Mouse (Mus musculus) MEL (cell line): ENCODE data around the gene Hsd3b5. TPM values are rescaled to one million over a fixed set of nuclear protein-coding genes. Genes with fewer than 3 reads are reported as not detected.
"Not testable (repeated sequence)": the region's sequence is repeated elsewhere in the genome, so short reads cannot be mapped to it uniquely, and the experiment has no call there.

Experiments
- DNase-seq: peaks from one replicate; pipeline ENCODE4 v3.0.0; 2011; ENCODE audit warnings: low read depth, low spot score
- H3K27ac ChIP-seq: 2 replicates; pipeline ENCODE4 v1.5.1; 2012; ENCODE audit warnings: low read depth, mild to moderate bottlenecking, control low read depth, low read length, moderate library complexity; ENCODE audit not compliant: control insufficient read depth
- H3K27me3 ChIP-seq, 2 experiments: fragments of 150-350 bp in 1 of 2; sonication (generic) in 1 of 2; 2 replicates each; pipeline ENCODE4 v1.6.1; 2012; ENCODE audit warnings: low read length in 2 of 2, mild to moderate bottlenecking in 2 of 2, improper control_type of control experiment in 1 of 2, moderate library complexity in 1 of 2; ENCODE audit not compliant: insufficient read depth in 2 of 2, control insufficient read depth in 1 of 2
- H3K36me3 ChIP-seq, 2 experiments: 2 replicates each; pipeline ENCODE4 v1.6.1; 2012 to 2014; ENCODE audit warnings: low read length in 2 of 2, improper control_type of control experiment in 1 of 2, inconsistent platforms in 1 of 2, mild to moderate bottlenecking in 1 of 2; ENCODE audit not compliant: insufficient read depth in 2 of 2, control insufficient read depth in 1 of 2
- H3K4me1 ChIP-seq, 2 experiments: fragments of 150-350 bp in 1 of 2; sonication (generic) in 1 of 2; 2 replicates each; pipeline ENCODE4 v1.6.1; 2012; ENCODE audit warnings: low read length in 2 of 2, improper control_type of control experiment in 1 of 2, mild to moderate bottlenecking in 1 of 2; ENCODE audit not compliant: insufficient read depth in 2 of 2, control insufficient read depth in 1 of 2
- H3K4me3 ChIP-seq, 2 experiments: fragments of 150-350 bp in 1 of 2; sonication (generic) in 1 of 2; 2 replicates each; pipeline ENCODE4 v1.5.1; 2012; ENCODE audit warnings: low read depth in 2 of 2, low read length in 2 of 2, mild to moderate bottlenecking in 2 of 2, moderate library complexity in 2 of 2, control low read depth in 1 of 2, improper control_type of control experiment in 1 of 2; ENCODE audit not compliant: control insufficient read depth in 1 of 2, insufficient read depth in 1 of 2
- H3K79me2 ChIP-seq: 2 replicates; pipeline ENCODE4 v1.6.1; 2012; ENCODE audit warnings: mild to moderate bottlenecking, low read length, moderate library complexity; ENCODE audit not compliant: control insufficient read depth, poor library complexity, insufficient read depth
- H3K9ac ChIP-seq: 2 replicates; pipeline ENCODE4 v1.6.1; 2012; ENCODE audit warnings: low read depth, mild to moderate bottlenecking, control low read depth, low read length, moderate library complexity; ENCODE audit not compliant: control insufficient read depth, poor library complexity, severe bottlenecking
- H3K9me3 ChIP-seq: fragments of 150-350 bp; sonication (generic); replicated peaks from 2 replicates; pipeline ENCODE4 v1.6.1; 2012; ENCODE audit warnings: mild to moderate bottlenecking, low read length, improper control_type of control experiment, moderate library complexity; ENCODE audit not compliant: insufficient read depth
- BHLHE40 ChIP-seq: IDR thresholded peaks from 2 replicates; pipeline ENCODE4 v1.6.1; 2012; ENCODE audit warnings: low read depth, mild to moderate bottlenecking, inconsistent platforms, low read length, improper control_type of control experiment, borderline replicate concordance
- CTCF ChIP-seq, 3 experiments: IDR thresholded peaks in 2 of 3; conservative IDR thresholded peaks in 1 of 3; 2 replicates each; pipeline ENCODE4 v1.5.1; 2011 to 2012; ENCODE audit warnings: low read length in 3 of 3, low read depth in 2 of 3, mild to moderate bottlenecking in 2 of 3, improper control_type of control experiment in 1 of 3, inconsistent platforms in 1 of 3, mixed read lengths in 1 of 3, moderate library complexity in 1 of 3; ENCODE audit not compliant: control insufficient read depth in 1 of 3, insufficient read depth in 1 of 3, poor library complexity in 1 of 3, severe bottlenecking in 1 of 3
- EP300 ChIP-seq, 2 experiments: IDR thresholded peaks; 2 replicates each; pipeline ENCODE4 v1.6.1; 2011; ENCODE audit warnings: improper control_type of control experiment in 2 of 2, low read length in 2 of 2, low read depth in 1 of 2, mild to moderate bottlenecking in 1 of 2
- GATA1 ChIP-seq: IDR thresholded peaks from 2 replicates; pipeline ENCODE4 v1.6.1; 2011; ENCODE audit warnings: low read depth, low read length, improper control_type of control experiment
- HCFC1 ChIP-seq: IDR thresholded peaks from 2 replicates; pipeline ENCODE4 v1.6.1; 2012; ENCODE audit warnings: low read depth, mild to moderate bottlenecking, inconsistent platforms, low read length, improper control_type of control experiment, moderate library complexity
- MAFK ChIP-seq: IDR thresholded peaks from 2 replicates; pipeline ENCODE4 v1.6.1; 2011; ENCODE audit warnings: low read depth, mild to moderate bottlenecking, low read length, improper control_type of control experiment, borderline replicate concordance
- MAX ChIP-seq: IDR thresholded peaks from 2 replicates; pipeline ENCODE4 v1.6.1; 2011; ENCODE audit warnings: low read length, improper control_type of control experiment
- MAZ ChIP-seq: IDR thresholded peaks from 2 replicates; pipeline ENCODE4 v1.6.1; 2012; ENCODE audit warnings: low read depth, mild to moderate bottlenecking, inconsistent platforms, low read length, improper control_type of control experiment
- MEF2A ChIP-seq: IDR thresholded peaks from 2 replicates; pipeline ENCODE4 v1.6.1; 2014; ENCODE audit warnings: low read depth, mild to moderate bottlenecking, inconsistent platforms, low read length, improper control_type of control experiment; ENCODE audit not compliant: poor library complexity, insufficient replicate concordance, severe bottlenecking; ENCODE audit errors: extremely low read depth
- MYB ChIP-seq: IDR thresholded peaks from 2 replicates; pipeline ENCODE4 v1.6.1; 2011; ENCODE audit warnings: mild to moderate bottlenecking, low read depth, low read length, improper control_type of control experiment
- NRF1 ChIP-seq: IDR thresholded peaks from 2 replicates; pipeline ENCODE4 v1.6.1; 2014; ENCODE audit warnings: low read depth, mild to moderate bottlenecking, inconsistent platforms, low read length, improper control_type of control experiment, moderate library complexity; ENCODE audit not compliant: poor library complexity, insufficient read depth, severe bottlenecking
- POLR2AphosphoS2 ChIP-seq: IDR thresholded peaks from 2 replicates; pipeline ENCODE4 v1.6.1; 2011; ENCODE audit warnings: low read length, improper control_type of control experiment
- RAD21 ChIP-seq: IDR thresholded peaks from 2 replicates; pipeline ENCODE4 v1.6.1; 2011; ENCODE audit warnings: mild to moderate bottlenecking, low read depth, low read length, improper control_type of control experiment
- SMC3 ChIP-seq: IDR thresholded peaks from 2 replicates; pipeline ENCODE4 v1.6.1; 2011; ENCODE audit warnings: low read depth, low read length, improper control_type of control experiment
- TBP ChIP-seq: IDR thresholded peaks from 2 replicates; pipeline ENCODE4 v1.8.0; 2011; ENCODE audit warnings: low read depth, low read length, improper control_type of control experiment
- TCF12 ChIP-seq: IDR thresholded peaks from 2 replicates; pipeline ENCODE4 v1.6.1; 2014; ENCODE audit warnings: low read depth, mild to moderate bottlenecking, inconsistent platforms, low read length, improper control_type of control experiment, moderate library complexity
- ZKSCAN1 ChIP-seq: IDR thresholded peaks from 2 replicates; pipeline ENCODE4 v1.6.1; 2012; ENCODE audit warnings: low read depth, mild to moderate bottlenecking, inconsistent platforms, low read length, improper control_type of control experiment, moderate library complexity
- ZMIZ1 ChIP-seq: IDR thresholded peaks from 2 replicates; pipeline ENCODE4 v1.6.1; 2012; ENCODE audit warnings: low read depth, mild to moderate bottlenecking, inconsistent platforms, low read length, improper control_type of control experiment, moderate library complexity
- polyA plus RNA-seq, 2 experiments: library from polyadenylated mRNA; stranded (reverse) in 1 of 2; unstranded in 1 of 2; fragments of >175 nt in 1 of 2; fragments of >200 nt in 1 of 2; gene quantifications; 2 replicates each; pipeline versions ENCODE4 v1.2.1 to v1.2.4; 2012; ENCODE audit warnings: low replicate concordance in 2 of 2, low read depth in 1 of 2; ENCODE audit not compliant: insufficient read length in 2 of 2, insufficient read depth in 1 of 2, missing spikeins in 1 of 2
- total RNA-seq: library from RNA; depleted of rRNA; stranded (reverse); fragments of 300-350 nt; gene quantifications from 2 replicates; pipeline ENCODE4 v1.2.3, GENCODE M21; 2012

Gene Hsd3b5
- total and polyA plus RNA-seq, 3 experiments: not detected

DNA sequence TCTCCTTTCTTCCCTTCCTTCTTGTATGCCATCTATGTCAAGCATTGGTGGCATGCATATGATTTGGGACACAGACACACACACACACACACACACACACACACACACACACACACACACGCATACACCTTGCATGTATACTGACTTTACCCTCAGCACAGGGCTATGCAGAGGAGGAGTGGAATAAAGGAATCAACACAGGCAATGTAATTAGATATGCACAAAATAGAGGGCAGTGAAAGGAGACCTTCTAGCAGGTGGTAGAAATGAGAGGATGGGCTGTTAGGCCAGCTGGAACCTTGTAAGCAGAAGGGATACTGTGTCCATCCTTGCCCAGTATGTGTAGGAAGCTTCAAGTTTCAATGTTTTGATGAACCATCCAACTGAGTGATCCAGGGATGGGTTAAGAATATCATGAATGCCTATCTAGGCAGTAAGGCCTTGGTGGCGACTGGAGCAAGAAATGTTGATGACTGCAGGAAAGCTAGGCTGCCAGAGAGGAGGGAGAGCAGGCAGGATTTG, 15.6 kb downstream of the Hsd3b5 start:
- not testable (repeated sequence) for H3K9me3 ChIP-seq, H3K4me3 ChIP-seq, H3K4me1 ChIP-seq, H3K27me3 ChIP-seq, H3K9ac ChIP-seq, H3K36me3 ChIP-seq, DNase-seq, H3K79me2 ChIP-seq, H3K27ac ChIP-seq

DNA sequence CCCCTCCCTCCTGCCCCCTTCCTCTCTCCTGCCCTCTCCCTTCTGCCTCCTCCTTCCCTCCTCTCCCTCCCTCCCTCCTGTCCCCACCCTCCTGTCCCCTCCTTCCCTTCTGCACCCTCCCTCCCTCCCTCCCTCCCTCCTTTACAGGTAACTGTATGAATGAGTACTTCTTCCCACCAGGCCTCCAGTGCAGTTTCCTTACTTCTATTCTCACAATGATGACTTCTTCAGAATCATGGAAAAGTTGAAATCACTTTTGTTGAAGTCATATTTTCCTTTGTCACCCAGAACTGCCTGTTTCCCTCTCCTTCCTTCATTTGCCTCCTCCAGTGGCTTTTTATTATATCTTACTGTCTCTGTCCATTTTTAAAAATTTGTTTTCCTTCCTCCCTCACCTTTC, 16.1 kb downstream of the Hsd3b5 start:
- Histone ChIP-seq H3K79me2 (no peaks in the 10 kb centered on the region), H3K9ac (no peak overlapping the region), H3K27ac (no peak overlapping the region), H3K4me1 (no peaks in the 10 kb centered on the region), H3K36me3 (no peaks in the 10 kb centered on the region), H3K4me3 (no peak overlapping the region), H3K27me3 (no peaks in the 10 kb centered on the region), H3K9me3 (no peaks in the 10 kb centered on the region)
- no peak for DNase-seq
- TF ChIP-seq BHLHE40 (no peak), NRF1 (no peak), SMC3 (no peak), ZMIZ1 (no peak), TBP (no peak), HCFC1 (no peak), MAZ (no peak), MAX (no peak), EP300 (IDR thresholded peaks at IDR 0.05; ENCODE audit: low read depth in 1 of 2, low read length in 2 of 2) (no peak), RAD21 (no peak), MYB (no peak), GATA1 (no peak), MAFK (no peak), POLR2AphosphoS2 (no peak), TCF12 (no peak), CTCF (IDR thresholded peaks at IDR 0.05 in 2 of 3, conservative IDR thresholded peaks at IDR 0.05 in 1 of 3; ENCODE audit: control insufficient read depth in 1 of 3, insufficient read depth in 1 of 3, low read depth in 2 of 3, low read length in 3 of 3, poor library complexity in 1 of 3, severe bottlenecking in 1 of 3) (no peak), ZKSCAN1 (no peak), MEF2A (no peak)

DNA sequence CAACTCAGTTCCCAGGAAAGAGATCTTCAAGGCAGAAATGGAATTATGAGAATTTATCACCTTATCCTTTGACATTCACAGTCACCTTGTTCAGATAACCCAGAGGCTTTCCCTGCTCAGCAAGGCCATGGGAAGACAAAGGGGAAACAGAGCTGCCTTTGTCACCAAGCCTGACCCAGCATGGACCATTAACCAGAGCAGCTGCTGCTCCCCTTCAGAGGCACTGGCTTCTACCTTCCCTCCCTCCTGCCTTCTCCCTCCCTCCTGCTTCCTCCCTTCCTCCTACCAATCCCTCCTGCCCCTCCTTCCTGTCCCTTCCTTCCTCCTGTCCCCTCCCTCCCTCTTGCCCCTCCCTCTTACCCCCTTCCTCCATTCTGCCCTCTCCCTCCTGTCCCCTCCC, 16.5 kb downstream of the Hsd3b5 start:
- H3K9me3 ChIP-seq, H3K4me3 ChIP-seq, H3K79me2 ChIP-seq, H3K36me3 ChIP-seq, H3K4me1 ChIP-seq, H3K27ac ChIP-seq, DNase-seq, H3K27me3 ChIP-seq, H3K9ac ChIP-seq: not testable (repeated sequence)
